Mouse (Mus musculus): ENCODE measurements at regions not wholly inside any gene's neighbourhood (a gene's known extent, or its start where the extent isn't known, plus 50 kb on each side); places are given as distances from the start of the nearest gene placed in this dataset.

GRCm38 (mm10) chr7:136402688-136403597 lies 491.5 kb upstream of the Mgmt start:
- Histone ChIP-seq H3K4me3 (replicated peaks) (no peak overlapping the region), H3K4me2 (no peak overlapping the region), H3K4me1 (replicated peaks) (peaks cover 53% of the 10 kb centered on the region), H3K27me3 (no peaks in the 10 kb centered on the region), H3K9ac (replicated peaks) (no peak overlapping the region), H3K36me3 (no peaks in the 10 kb centered on the region), H3K27ac (peak overlapping the region; percentile 77), H3K9me3 (no peaks in the 10 kb centered on the region)
- WGBS = 59% methylated on average over 8 of the region's 8 CpGs
- no peak for ATAC-seq (ENCODE audit: insufficient number of reproducible peaks, insufficient read depth, low FRiP score, low TSS enrichment, low read depth)

GRCm38 (mm10) chr7:136405391-136405790 lies 489.0 kb upstream of the Mgmt start:
- H3K27ac ChIP-seq = peak overlapping the region; percentile 46
- no peaks in the 10 kb centered on the region for H3K27me3 ChIP-seq
- H3K4me2 ChIP-seq = no peak overlapping the region
- no peak overlapping the region for H3K4me3 ChIP-seq (replicated peaks)
- ATAC-seq (ENCODE audit: insufficient number of reproducible peaks, insufficient read depth, low FRiP score, low TSS enrichment, low read depth) = no peak
- peaks cover 53% of the 10 kb centered on the region for H3K4me1 ChIP-seq (replicated peaks)
- H3K36me3 ChIP-seq = no peaks in the 10 kb centered on the region
- 44% methylated on average over 8 of the region's 8 CpGs for WGBS
- no peaks in the 10 kb centered on the region for H3K9me3 ChIP-seq
- no peak overlapping the region for H3K9ac ChIP-seq (replicated peaks)

- peaks cover 53% of the 10 kb centered on the region for H3K4me1 ChIP-seq (replicated peaks)
- H3K4me2 ChIP-seq = peak overlapping the region; percentile 53
- no peaks in the 10 kb centered on the region for H3K9me3 ChIP-seq
- ATAC-seq (ENCODE audit: insufficient number of reproducible peaks, insufficient read depth, low FRiP score, low TSS enrichment, low read depth) = peak; percentile 85
- H3K36me3 ChIP-seq = no peaks in the 10 kb centered on the region
- peak overlapping the region; percentile 86 for H3K27ac ChIP-seq
- no peaks in the 10 kb centered on the region for H3K27me3 ChIP-seq
- peak overlapping the region; percentile 16; the same call in 1 of the 2 replicates for H3K4me3 ChIP-seq (replicated peaks)
- WGBS = 18% methylated on average over 20 of the region's 20 CpGs
- H3K9ac ChIP-seq (replicated peaks) = no peak overlapping the region
Measured at GRCm38 (mm10) chr7:136406258-136407100, 487.9 kb upstream of the Mgmt start.

- Histone ChIP-seq H3K9ac (replicated peaks) (no peak overlapping the region), H3K27me3 (0 out of 2 replicates have a peak, but pooled peaks cover 2% of the 10 kb centered on the region), H3K36me3 (no peaks in the 10 kb centered on the region), H3K9me3 (no peaks in the 10 kb centered on the region), H3K4me2 (no peak overlapping the region), H3K4me1 (replicated peaks) (peaks cover 37% of the 10 kb centered on the region), H3K27ac (no peak overlapping the region), H3K4me3 (replicated peaks) (no peak overlapping the region)
- 49% methylated on average over 8 of the region's 8 CpGs for WGBS
- no peak for ATAC-seq (ENCODE audit: insufficient number of reproducible peaks, insufficient read depth, low FRiP score, low TSS enrichment, low read depth)
Measured at GRCm38 (mm10) chr7:136414808-136415207, 479.6 kb upstream of the Mgmt start.

GRCm38 (mm10) chr7:136417327-136417726 lies 477.1 kb upstream of the Mgmt start:
- Histone ChIP-seq H3K27me3 (no peaks in the 10 kb centered on the region), H3K27ac (peak overlapping the region; percentile 56; the same call in 1 of the 2 replicates), H3K4me2 (no peak overlapping the region), H3K36me3 (no peaks in the 10 kb centered on the region), H3K4me1 (replicated peaks) (peaks cover 37% of the 10 kb centered on the region), H3K4me3 (replicated peaks) (no peak overlapping the region), H3K9me3 (no peaks in the 10 kb centered on the region), H3K9ac (replicated peaks) (no peak overlapping the region)
- ATAC-seq (ENCODE audit: insufficient number of reproducible peaks, insufficient read depth, low FRiP score, low TSS enrichment, low read depth) = no peak
- 62% methylated on average over 4 of the region's 4 CpGs for WGBS

- H3K36me3 ChIP-seq = no peaks in the 10 kb centered on the region
- H3K4me1 ChIP-seq (replicated peaks) = peaks cover 13% of the 10 kb centered on the region
- H3K4me3 ChIP-seq (replicated peaks) = no peak overlapping the region
- H3K27ac ChIP-seq = peak overlapping the region; percentile 50; the same call in 1 of the 2 replicates
- peaks cover 10% of the 10 kb centered on the region for H3K27me3 ChIP-seq
- H3K9me3 ChIP-seq = no peaks in the 10 kb centered on the region
- ATAC-seq (ENCODE audit: insufficient number of reproducible peaks, insufficient read depth, low FRiP score, low TSS enrichment, low read depth) = no peak
- H3K4me2 ChIP-seq = no peak overlapping the region
- 47% methylated on average over 8 of the region's 8 CpGs for WGBS
- no peak overlapping the region for H3K9ac ChIP-seq (replicated peaks)
Measured at GRCm38 (mm10) chr7:136423846-136424531, 470.4 kb upstream of the Mgmt start.

GRCm38 (mm10) chr7:136427164-136427563 lies 467.2 kb upstream of the Mgmt start:
- Histone ChIP-seq H3K4me1 (replicated peaks) (peaks cover 28% of the 10 kb centered on the region), H3K9me3 (no peaks in the 10 kb centered on the region), H3K4me3 (replicated peaks) (no peak overlapping the region), H3K27me3 (peaks cover 14% of the 10 kb centered on the region), H3K27ac (no peak overlapping the region), H3K9ac (replicated peaks) (no peak overlapping the region), H3K4me2 (no peak overlapping the region), H3K36me3 (no peaks in the 10 kb centered on the region)
- 62% methylated on average over 4 of the region's 4 CpGs for whole genome bisulfite sequencing
- no peak for ATAC-seq (ENCODE audit: insufficient number of reproducible peaks, insufficient read depth, low FRiP score, low TSS enrichment, low read depth)

- no peak overlapping the region for H3K4me3 ChIP-seq (replicated peaks)
- ATAC-seq (ENCODE audit: insufficient number of reproducible peaks, insufficient read depth, low FRiP score, low TSS enrichment, low read depth) = no peak
- no peaks in the 10 kb centered on the region for H3K9me3 ChIP-seq
- H3K27ac ChIP-seq = no peak overlapping the region
- peaks cover 16% of the 10 kb centered on the region for H3K4me1 ChIP-seq (replicated peaks)
- peaks cover 26% of the 10 kb centered on the region for H3K27me3 ChIP-seq
- no peaks in the 10 kb centered on the region for H3K36me3 ChIP-seq
- no peak overlapping the region; the same call in 1 of the 2 replicates for H3K4me2 ChIP-seq
- 48% methylated on average over 21 of the region's 21 CpGs for WGBS
- no peak overlapping the region for H3K9ac ChIP-seq (replicated peaks)
Measured at GRCm38 (mm10) chr7:136430085-136431011, 464.1 kb upstream of the Mgmt start.

- H3K4me1 ChIP-seq (replicated peaks) = peaks cover 16% of the 10 kb centered on the region
Measured at GRCm38 (mm10) chr7:136433699-136434098, 460.7 kb upstream of the Mgmt start.

GRCm38 (mm10) chr7:136434510-136434909 lies 459.9 kb upstream of the Mgmt start:
- Histone ChIP-seq H3K36me3 (no peaks in the 10 kb centered on the region), H3K4me2 (no peak overlapping the region), H3K27ac (no peak overlapping the region), H3K27me3 (peaks cover 11% of the 10 kb centered on the region), H3K4me1 (replicated peaks) (peaks cover 16% of the 10 kb centered on the region), H3K4me3 (replicated peaks) (no peak overlapping the region), H3K9ac (replicated peaks) (no peak overlapping the region), H3K9me3 (no peaks in the 10 kb centered on the region)
- 90% methylated on average over 13 of the region's 13 CpGs for WGBS
- no peak for ATAC-seq (ENCODE audit: insufficient number of reproducible peaks, insufficient read depth, low FRiP score, low TSS enrichment, low read depth)

More at GRCm38 (mm10) chr7:136433699-136434098, 460.7 kb upstream of the Mgmt start:
- Histone ChIP-seq H3K36me3 (no peaks in the 10 kb centered on the region), H3K27ac (no peak overlapping the region), H3K4me2 (no peak overlapping the region), H3K9ac (replicated peaks) (no peak overlapping the region), H3K27me3 (peaks cover 18% of the 10 kb centered on the region), H3K4me3 (replicated peaks) (no peak overlapping the region), H3K9me3 (no peaks in the 10 kb centered on the region)
- no peak for ATAC-seq (ENCODE audit: insufficient number of reproducible peaks, insufficient read depth, low FRiP score, low TSS enrichment, low read depth)
- 88% methylated on average over 3 of the region's 3 CpGs for WGBS
